Mouse (Mus musculus) hindbrain, embryonic 15.5 days (tissue): Measurements from ENCODE around the gene Dph6. TPM values are rescaled to one million over a fixed set of nuclear protein-coding genes. Genes with fewer than 3 reads are reported as not detected.
"Not testable (repeated sequence)": the region's sequence is repeated elsewhere in the genome, so short reads cannot be mapped to it uniquely, and the experiment has no call there.

Experiments
- ATAC-seq: fragments of 200-750 bp; cut with Nextera tagmentation; 2 replicates; pipeline ENCODE4 v1.8.0; 2017; ENCODE audit warnings: low read depth, moderate number of reproducible peaks, moderate TSS enrichment; ENCODE audit not compliant: low FRiP score
- H3K27ac ChIP-seq: fragments of 300-500 bp; sonication (generic); replicated peaks from 2 replicates; pipeline ENCODE4 v1.5.1; 2015; ENCODE audit warnings: mild to moderate bottlenecking, inconsistent platforms
- H3K27me3 ChIP-seq: fragments of 300-500 bp; sonication (generic); 2 replicates; pipeline ENCODE4 v1.6.1; 2015; ENCODE audit warnings: control low read depth, inconsistent platforms
- H3K36me3 ChIP-seq: fragments of 300-500 bp; sonication (generic); 2 replicates; pipeline ENCODE4 v1.6.1; 2015; ENCODE audit warnings: control low read depth, inconsistent platforms
- H3K4me1 ChIP-seq: fragments of 300-500 bp; sonication (generic); replicated peaks from 2 replicates; pipeline ENCODE4 v1.6.1; 2015; ENCODE audit warnings: control low read depth, inconsistent platforms
- H3K4me2 ChIP-seq: fragments of 300-500 bp; sonication (generic); 2 replicates; pipeline ENCODE4 v1.6.1; 2015; ENCODE audit warnings: moderate library complexity, mild to moderate bottlenecking, inconsistent platforms
- H3K4me3 ChIP-seq: fragments of 300-500 bp; sonication (generic); 2 replicates; pipeline ENCODE4 v1.5.1; 2015; ENCODE audit warnings: mild to moderate bottlenecking, inconsistent platforms
- H3K9ac ChIP-seq: fragments of 300-500 bp; sonication (generic); 2 replicates; pipeline ENCODE4 v1.6.1; 2015; ENCODE audit warnings: inconsistent platforms
- H3K9me3 ChIP-seq: fragments of 300-500 bp; sonication (generic); 2 replicates; pipeline ENCODE4 v1.6.1; 2016; ENCODE audit warnings: control low read depth, inconsistent platforms
- WGBS: fragments of 180-500 bp; shearing (Covaris S2); methylation state at CpG from one replicate; pipeline ENCODE4 v1.1.7; 2015; 5-methylcytosine and 5-hydroxymethylcytosine counted together
- polyA plus RNA-seq: library from polyadenylated mRNA; unstranded; fragments of >200 nt; fragmentation: Nextera tagmentation; extraction: Ambion mirVana; gene quantifications from 2 replicates; pipeline ENCODE4 v1.2.1, GENCODE M21; 2015

Dph6 gene
- polyA plus RNA-seq, 1 experiment from 2014 or later = 14.9 TPM

- Histone ChIP-seq H3K27ac (0 out of 2 replicates have a peak overlapping the region, but pooled peaks have one; percentile 30), H3K4me1 (peaks cover 11% of the 10 kb centered on the region), H3K9ac (no peak overlapping the region), H3K27me3 (no peaks in the 10 kb centered on the region), H3K4me3 (no peak overlapping the region), H3K9me3 (no peaks in the 10 kb centered on the region), H3K36me3 (no peaks in the 10 kb centered on the region), H3K4me2 (peak overlapping the region; percentile 35)
- WGBS = 36% methylated on average over 5 of the region's 5 CpGs
- peak; percentile 77 for ATAC-seq
Measured at GRCm38 (mm10) chr2:114621781-114622549, 32.8 kb downstream of the Dph6 start.

GRCm38 (mm10) chr2:114611576-114611975, 43.2 kb downstream of the Dph6 start:
- peaks cover 3% of the 10 kb centered on the region for H3K4me1 ChIP-seq
- no peak overlapping the region for H3K9ac ChIP-seq
- no peak for ATAC-seq
- 46% methylated on average over 2 of the region's 2 CpGs for WGBS
- no peak overlapping the region for H3K4me2 ChIP-seq
- no peak overlapping the region for H3K27ac ChIP-seq
- H3K4me3 ChIP-seq = no peak overlapping the region
- H3K36me3 ChIP-seq = no peaks in the 10 kb centered on the region
- H3K9me3 ChIP-seq = no peaks in the 10 kb centered on the region
- no peaks in the 10 kb centered on the region for H3K27me3 ChIP-seq

- H3K4me3 ChIP-seq = no peak overlapping the region
- no peak for ATAC-seq
- no peak overlapping the region for H3K27ac ChIP-seq
- H3K9me3 ChIP-seq = no peaks in the 10 kb centered on the region
- H3K9ac ChIP-seq = no peak overlapping the region
- no peak overlapping the region for H3K4me2 ChIP-seq
- WGBS = 31% methylated on average over 2 of the region's 2 CpGs
- no peaks in the 10 kb centered on the region for H3K36me3 ChIP-seq
- H3K4me1 ChIP-seq = peaks cover 3% of the 10 kb centered on the region
- no peaks in the 10 kb centered on the region for H3K27me3 ChIP-seq
Measured at GRCm38 (mm10) chr2:114610110-114610509, 44.7 kb downstream of the Dph6 start.

- not testable (repeated sequence) for H3K9me3 ChIP-seq, H3K4me3 ChIP-seq, H3K27me3 ChIP-seq, H3K36me3 ChIP-seq, H3K4me2 ChIP-seq, ATAC-seq, H3K9ac ChIP-seq, H3K27ac ChIP-seq, H3K4me1 ChIP-seq
Measured at GRCm38 (mm10) chr2:114605202-114605601, 49.6 kb downstream of the Dph6 start.

GRCm38 (mm10) chr2:114601174-114601573, 53.6 kb downstream of the Dph6 start:
- Histone ChIP-seq H3K9ac (no peak overlapping the region), H3K4me1 (no peaks in the 10 kb centered on the region), H3K4me2 (no peak overlapping the region), H3K36me3 (no peaks in the 10 kb centered on the region), H3K9me3 (no peaks in the 10 kb centered on the region), H3K27ac (no peak overlapping the region), H3K27me3 (no peaks in the 10 kb centered on the region), H3K4me3 (no peak overlapping the region)
- no peak for ATAC-seq
- 83% methylated on average over 3 of the region's 3 CpGs for WGBS

GRCm38 (mm10) chr2:114599793-114600192, 55.0 kb downstream of the Dph6 start:
- 43% methylated on average over 2 of the region's 2 CpGs for WGBS
- Histone ChIP-seq H3K36me3 (no peaks in the 10 kb centered on the region), H3K4me1 (no peaks in the 10 kb centered on the region), H3K4me2 (no peak overlapping the region), H3K27me3 (no peaks in the 10 kb centered on the region), H3K9ac (no peak overlapping the region), H3K9me3 (no peaks in the 10 kb centered on the region), H3K27ac (no peak overlapping the region), H3K4me3 (no peak overlapping the region)
- no peak for ATAC-seq

- H3K9ac ChIP-seq = no peak overlapping the region
- ATAC-seq = no peak
- H3K27ac ChIP-seq = no peak overlapping the region
- no peaks in the 10 kb centered on the region for H3K27me3 ChIP-seq
- H3K4me3 ChIP-seq = no peak overlapping the region
- H3K4me1 ChIP-seq = no peaks in the 10 kb centered on the region
- H3K36me3 ChIP-seq = no peaks in the 10 kb centered on the region
- no peak overlapping the region for H3K4me2 ChIP-seq
- H3K9me3 ChIP-seq = no peaks in the 10 kb centered on the region
- WGBS = 95% methylated on average over 5 of the region's 5 CpGs
Measured at GRCm38 (mm10) chr2:114593393-114593792, 61.4 kb downstream of the Dph6 start.

- Histone ChIP-seq H3K27me3 (no peaks in the 10 kb centered on the region), H3K4me2 (no peak overlapping the region), H3K4me3 (no peak overlapping the region), H3K4me1 (no peaks in the 10 kb centered on the region), H3K36me3 (no peaks in the 10 kb centered on the region), H3K9ac (no peak overlapping the region), H3K27ac (no peak overlapping the region), H3K9me3 (no peaks in the 10 kb centered on the region)
- WGBS = 70% methylated on average over 2 of the region's 2 CpGs
- ATAC-seq = no peak
Measured at GRCm38 (mm10) chr2:114580714-114581113, 74.0 kb downstream of the Dph6 start.

- ATAC-seq = no peak
- no peaks in the 10 kb centered on the region for H3K4me1 ChIP-seq
- no peaks in the 10 kb centered on the region for H3K9me3 ChIP-seq
- no peak overlapping the region for H3K27ac ChIP-seq
- H3K27me3 ChIP-seq = no peaks in the 10 kb centered on the region
- H3K4me3 ChIP-seq = no peak overlapping the region
- 93% methylated on average over 2 of the region's 2 CpGs for WGBS
- no peak overlapping the region for H3K4me2 ChIP-seq
- no peak overlapping the region for H3K9ac ChIP-seq
- no peaks in the 10 kb centered on the region for H3K36me3 ChIP-seq
Measured at GRCm38 (mm10) chr2:114543000-114543622, 111.7 kb downstream of the Dph6 start.

- Histone ChIP-seq H3K4me1 (no peaks in the 10 kb centered on the region), H3K36me3 (no peaks in the 10 kb centered on the region), H3K4me2 (no peak overlapping the region), H3K9ac (no peak overlapping the region), H3K9me3 (no peaks in the 10 kb centered on the region), H3K4me3 (no peak overlapping the region), H3K27ac (no peak overlapping the region), H3K27me3 (no peaks in the 10 kb centered on the region)
- WGBS = 51% methylated on average over 2 of the region's 2 CpGs
- ATAC-seq = no peak
Measured at GRCm38 (mm10) chr2:114542325-114542724, 112.4 kb downstream of the Dph6 start.

- 87% methylated on average over 6 of the region's 6 CpGs for WGBS
- no peaks in the 10 kb centered on the region for H3K36me3 ChIP-seq
- no peak overlapping the region for H3K4me3 ChIP-seq
- H3K27me3 ChIP-seq = no peaks in the 10 kb centered on the region
- H3K9ac ChIP-seq = no peak overlapping the region
- H3K27ac ChIP-seq = no peak overlapping the region
- H3K9me3 ChIP-seq = no peaks in the 10 kb centered on the region
- no peaks in the 10 kb centered on the region for H3K4me1 ChIP-seq
- no peak for ATAC-seq
- H3K4me2 ChIP-seq = no peak overlapping the region
Measured at GRCm38 (mm10) chr2:114540416-114540815, 114.3 kb downstream of the Dph6 start.

- Histone ChIP-seq H3K4me2 (no peak overlapping the region), H3K27me3 (no peaks in the 10 kb centered on the region), H3K9me3 (no peaks in the 10 kb centered on the region), H3K9ac (no peak overlapping the region), H3K36me3 (no peaks in the 10 kb centered on the region), H3K4me1 (no peaks in the 10 kb centered on the region), H3K4me3 (no peak overlapping the region), H3K27ac (no peak overlapping the region)
- 76% methylated on average over 1 of the region's 1 CpGs for WGBS
- ATAC-seq = no peak
Measured at GRCm38 (mm10) chr2:114536032-114536431, 118.7 kb downstream of the Dph6 start.
